Mouse (Mus musculus) heart, adult 2 months (tissue): Measurements from ENCODE around the gene Lin7a.

Source experiments
- CTCF ChIP-seq: fragments of 200-600 bp; IDR thresholded peaks from 2 replicates; pipeline ENCODE4 v1.8.1; 2022; ENCODE audit warnings: antibody characterized with exemption, mild to moderate bottlenecking, moderate library complexity
- POLR2A ChIP-seq: fragments of 200-500 bp; IDR thresholded peaks from 2 replicates; pipeline ENCODE4 v1.6.1; 2011; ENCODE audit warnings: mild to moderate bottlenecking, low read depth, low read length, control low read depth; ENCODE audit not compliant: insufficient read depth

DNA sequence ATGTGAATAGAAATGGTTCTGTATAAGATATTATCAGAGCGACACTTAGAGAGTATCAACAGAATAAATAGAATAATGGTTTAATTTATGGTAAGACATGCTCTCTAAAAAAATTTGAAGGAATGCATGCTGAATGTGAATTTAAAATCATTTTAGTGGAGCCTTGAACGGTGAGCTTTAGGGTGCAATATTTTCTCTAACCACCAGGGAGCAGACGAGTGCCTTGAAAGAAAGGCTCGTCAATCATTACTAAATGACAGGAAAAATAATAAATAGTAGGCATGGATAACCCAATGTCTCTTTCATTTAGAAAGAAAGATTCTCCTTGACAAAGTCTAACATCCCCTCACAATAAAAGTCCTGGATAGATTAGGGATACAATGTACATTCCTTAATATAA lies 171.3 kb downstream of the Lin7a start:
- TF ChIP-seq POLR2A (no peak), CTCF (peak; percentile 83)
